ENCODE assay signal across 8 mouse cellular contexts in genomic region chr17:32506729-32507245, GRCm38 (mm10). TPM values are rescaled to one million over a fixed set of nuclear protein-coding genes. Genes with fewer than 3 reads are reported as not detected.
DNase-seq lines count a peak whose midpoint lies in the region; ATAC-seq lines count a peak whose summit lies in the region.

No protein-coding gene starts in this region.

- H3K4me2 ChIP-seq in neural tube, embryonic 12.5 days (replicated peaks) = peak overlapping the region; percentile 74

- H3K9ac ChIP-seq in neural tube, embryonic 12.5 days = peak overlapping the region; percentile 56

- peak; percentile 19 for DNase-seq in adrenal gland, postnatal 14 days
- DNase-seq in adrenal gland, postnatal 4 days (ENCODE audit: low spot score in 2 of 2) = no peak
- peak; percentile 19 for DNase-seq in urinary bladder, postnatal 14 days (ENCODE audit: low spot score)
- DNase-seq in urinary bladder, postnatal 25 days (ENCODE audit: low spot score) = no peak
- DNase-seq in kidney, postnatal 4 days = peak; percentile 27 to 43
- no peak for DNase-seq in right cerebral cortex, postnatal 4 days
- no peak for DNase-seq in layer of hippocampus, adult 9-11 months

- H3K4me3 ChIP-seq in neural tube, embryonic 12.5 days = peak overlapping the region; percentile 45

- H3K27me3 ChIP-seq in neural tube, embryonic 12.5 days (replicated peaks) = no peaks in the 10 kb centered on the region

- H3K9me3 ChIP-seq in neural tube, embryonic 12.5 days = no peaks in the 10 kb centered on the region

- H3K27ac ChIP-seq in neural tube, embryonic 12.5 days = no peak overlapping the region

- peak; percentile 65 for ATAC-seq in neural tube, embryonic 12.5 days (ENCODE audit: low FRiP score, low read depth)

- H3K36me3 ChIP-seq in neural tube, embryonic 12.5 days = no peaks in the 10 kb centered on the region

- WGBS in neural tube, embryonic 12.5 days = 40% methylated on average over 9 of the region's 9 CpGs

- peaks cover 10% of the 10 kb centered on the region for H3K4me1 ChIP-seq in neural tube, embryonic 12.5 days

RNA-seq across cellular contexts. Expression of gene Cyp4f17, which starts 0.9 kb away (rescaled TPM):
- total RNA-seq in adrenal gland, postnatal 14 days (2021) = 7.7 and 7.9 TPM in 2 replicates
- total RNA-seq in adrenal gland, postnatal 4 days (2021) = 10 to 100 TPM in 1 of 2 experiments, 1 to 10 TPM in 1; 9.8 to 12.7 TPM
- 9.5 and 10.8 TPM in 2 replicates for polyA plus RNA-seq in neural tube, embryonic 12.5 days (2016; fragmentation: Nextera tagmentation; extraction: Ambion mirVana)

RNA-seq across cellular contexts. Expression of gene Cyp4f16, which starts 29.6 kb away (rescaled TPM):
- 9.1 and 12.5 TPM in 2 replicates for total RNA-seq in adrenal gland, postnatal 14 days (2021)
- total RNA-seq in adrenal gland, postnatal 4 days (2021) = 10 to 100 TPM; 26.0 to 27.6 TPM
- 19.8 and 25.3 TPM in 2 replicates for polyA plus RNA-seq in neural tube, embryonic 12.5 days (2016; fragmentation: Nextera tagmentation; extraction: Ambion mirVana)

RNA-seq across cellular contexts. Expression of gene Cyp4f39, which starts 54.3 kb away (rescaled TPM):
- total RNA-seq in adrenal gland, postnatal 14 days (2021) = not detected in 2 replicates
- under 1 TPM in 1 of 2 experiments, not detected in 1; 0.67 TPM for total RNA-seq in adrenal gland, postnatal 4 days (2021)
- polyA plus RNA-seq in neural tube, embryonic 12.5 days (2016; fragmentation: Nextera tagmentation; extraction: Ambion mirVana) = 0.99 and 1.3 TPM in 2 replicates

Comparison
In these comparisons a context has a peak if more than half of its experiments do, and no peak if none do; other contexts are left out.
1. DNase-seq: peak in adrenal gland, postnatal 14 days (single experiment), urinary bladder, postnatal 14 days (single experiment) and kidney, postnatal 4 days (2 of 2); none in adrenal gland, postnatal 4 days (0 of 2), urinary bladder, postnatal 25 days (single experiment), right cerebral cortex, postnatal 4 days (single experiment) and layer of hippocampus, adult 9-11 months (single experiment).